Mouse (Mus musculus) MEL (cell line): ENCODE results near the gene Spata19.

Experiments used
- POLR2A ChIP-seq, 2 experiments: IDR thresholded peaks; 2 replicates each; pipeline ENCODE4 v1.6.1; 2011 to 2012; ENCODE audit warnings: low read length in 2 of 2, mild to moderate bottlenecking in 2 of 2, control low read depth in 1 of 2, improper control_type of control experiment in 1 of 2, low read depth in 1 of 2, moderate library complexity in 1 of 2; ENCODE audit not compliant: control insufficient read depth in 1 of 2, insufficient read depth in 1 of 2, poor library complexity in 1 of 2
- TCF12 ChIP-seq: IDR thresholded peaks from 2 replicates; pipeline ENCODE4 v1.6.1; 2014; ENCODE audit warnings: low read depth, mild to moderate bottlenecking, inconsistent platforms, low read length, improper control_type of control experiment, moderate library complexity

- no peak for TF ChIP-seq POLR2A (IDR thresholded peaks at IDR 0.05; ENCODE audit: control insufficient read depth in 1 of 2, insufficient read depth in 1 of 2, low read depth in 1 of 2, low read length in 2 of 2, poor library complexity in 1 of 2)
- TF ChIP-seq TCF12: no peak
Measured at GRCm38 (mm10) chr9:27367231-27367630, 29.4 kb upstream of the Spata19 start.
